Mouse (Mus musculus) splenic B cell, adult 2 months (primary cell): Measurements from ENCODE around the gene Krtap13.
"Not testable (repeated sequence)": the region's sequence is repeated elsewhere in the genome, so short reads cannot be mapped to it uniquely, and the experiment has no call there.

Source experiments
- DNase-seq: peaks from one replicate; pipeline ENCODE4 v3.0.0-alpha.2; 2011; ENCODE audit warnings: low read depth, low spot score
- H3K27me3 ChIP-seq: 2 replicates; pipeline ENCODE4 v1.6.1; 2012; ENCODE audit warnings: mild to moderate bottlenecking, low read length, moderate library complexity, mixed read lengths; ENCODE audit not compliant: control insufficient read depth, poor library complexity, insufficient read depth, severe bottlenecking
- H3K36me3 ChIP-seq: 2 replicates; pipeline ENCODE4 v1.6.1; 2012; ENCODE audit warnings: mild to moderate bottlenecking, low read length, moderate library complexity, mixed read lengths; ENCODE audit not compliant: control insufficient read depth, poor library complexity, insufficient read depth, severe bottlenecking

The Krtap13 gene

DNA sequence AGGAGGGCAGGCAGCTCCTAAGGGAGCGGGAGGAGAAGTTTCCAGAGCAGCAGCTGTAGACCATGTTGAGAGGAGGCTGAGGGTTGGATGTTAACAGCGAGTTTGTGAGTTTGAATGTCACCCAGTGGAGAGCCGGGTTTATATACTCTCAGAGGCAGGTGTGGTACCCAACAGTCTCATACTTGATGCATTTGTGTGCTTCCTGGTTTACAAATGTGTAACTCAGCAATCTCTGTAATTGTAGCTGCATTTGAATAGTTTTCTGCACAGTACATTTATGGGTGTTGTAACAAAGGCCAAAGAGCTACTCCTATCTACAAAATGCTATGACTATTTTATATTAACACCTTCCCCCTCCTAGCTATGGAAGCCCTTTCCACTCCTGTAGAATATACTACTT is at the start of gene Krtap13:
TSS of gene Krtap13 (minus strand) at position 101 of the 400 bp plus-strand sequence.
- H3K27me3 ChIP-seq, H3K36me3 ChIP-seq, DNase-seq: not testable (repeated sequence)

DNA sequence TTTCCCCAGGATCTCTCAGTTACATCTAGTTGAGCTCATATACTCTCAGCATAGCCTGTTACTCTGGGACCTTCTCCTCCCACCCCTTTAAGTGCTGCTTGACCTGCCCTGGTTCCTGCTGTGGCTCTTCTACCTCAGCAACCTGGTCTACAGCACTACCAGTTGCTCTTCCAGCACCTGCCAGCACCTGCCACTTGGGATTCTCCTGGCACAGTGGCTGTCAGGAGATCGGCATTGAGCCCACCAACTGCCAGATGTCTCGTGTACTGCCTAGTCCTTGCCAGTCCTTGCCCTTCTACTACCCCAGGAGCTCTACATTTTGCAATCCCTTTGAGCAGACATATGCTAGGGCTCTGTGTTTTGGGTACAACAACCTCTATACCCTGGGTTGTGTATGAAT is 35.4 kb upstream of the Krtap13 start:
- Histone ChIP-seq H3K36me3 (no peaks in the 10 kb centered on the region), H3K27me3 (no peaks in the 10 kb centered on the region)
- DNase-seq = no peak

DNA sequence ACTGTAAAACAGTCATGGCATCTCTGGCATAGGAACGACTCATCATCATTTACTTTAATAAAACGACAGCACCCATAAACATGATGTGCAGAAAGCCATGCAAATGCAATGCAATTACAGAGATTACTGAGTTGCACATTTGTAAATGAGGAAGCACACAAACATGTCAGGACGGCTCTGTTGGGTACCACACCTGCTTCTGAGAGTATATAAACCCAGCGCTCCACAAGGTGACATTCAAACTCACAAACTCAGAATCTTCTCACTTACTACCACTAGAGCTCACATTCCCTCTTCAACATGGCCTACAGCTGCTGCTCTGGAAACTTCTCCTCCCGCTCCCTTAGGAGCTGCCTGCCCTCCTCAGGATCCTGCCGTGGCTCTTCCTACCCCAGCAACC is 26.2 kb upstream of the Krtap13 start, which contains the start of gene Gm5965:
TSS of gene Gm5965 (plus strand) at position 301 of the 400 bp plus-strand sequence.
- Histone ChIP-seq H3K27me3 (no peaks in the 10 kb centered on the region), H3K36me3 (no peaks in the 10 kb centered on the region)
- DNase-seq = no peak

DNA sequence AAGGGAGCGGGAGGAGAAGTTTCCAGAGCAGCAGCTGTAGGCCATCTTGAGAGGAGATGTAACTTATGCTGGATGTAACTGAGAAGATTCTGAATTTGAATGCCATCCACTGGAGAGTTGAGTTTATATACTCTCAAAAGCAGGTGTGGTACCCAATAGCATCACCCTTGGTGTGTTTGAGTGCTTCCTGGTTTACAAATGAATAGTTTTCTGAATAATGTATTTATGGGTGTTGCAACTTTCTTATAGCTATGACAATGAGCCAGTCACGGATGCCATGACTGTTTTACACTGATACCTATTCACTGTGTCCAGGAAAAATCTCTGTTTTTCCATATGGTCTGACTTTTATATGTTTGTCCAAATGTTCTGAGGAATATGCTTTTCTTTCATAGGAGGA is 22.7 kb upstream of the Krtap13 start, which contains the start of gene 2310057N15Rik:
TSS of gene 2310057N15Rik (minus strand) at position 101 of the 400 bp plus-strand sequence.
- H3K27me3 ChIP-seq = no peaks in the 10 kb centered on the region
- H3K36me3 ChIP-seq = no peaks in the 10 kb centered on the region
- no peak for DNase-seq

DNA sequence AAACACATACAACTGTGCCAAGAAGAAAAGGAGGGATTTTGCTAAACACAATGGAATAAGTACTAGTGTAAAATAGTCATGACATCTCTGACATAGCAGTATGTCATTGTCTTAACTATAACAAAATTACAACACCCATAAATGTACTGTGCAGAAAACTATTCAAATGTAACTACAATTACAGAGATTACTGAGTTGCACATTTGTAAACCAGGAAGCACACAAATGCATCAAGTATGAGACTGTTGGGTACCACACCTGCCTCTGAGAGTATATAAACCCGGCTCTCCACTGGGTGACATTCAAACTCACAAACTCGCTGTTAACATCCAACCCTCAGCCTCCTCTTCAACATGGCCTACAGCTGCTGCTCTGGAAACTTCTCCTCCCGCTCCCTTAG is 7.1 kb upstream of the Krtap13 start, which contains the start of gene 2310034C09Rik:
TSS of gene 2310034C09Rik (plus strand) at position 301 of the 400 bp plus-strand sequence.
- not testable (repeated sequence) for DNase-seq, H3K27me3 ChIP-seq, H3K36me3 ChIP-seq

DNA sequence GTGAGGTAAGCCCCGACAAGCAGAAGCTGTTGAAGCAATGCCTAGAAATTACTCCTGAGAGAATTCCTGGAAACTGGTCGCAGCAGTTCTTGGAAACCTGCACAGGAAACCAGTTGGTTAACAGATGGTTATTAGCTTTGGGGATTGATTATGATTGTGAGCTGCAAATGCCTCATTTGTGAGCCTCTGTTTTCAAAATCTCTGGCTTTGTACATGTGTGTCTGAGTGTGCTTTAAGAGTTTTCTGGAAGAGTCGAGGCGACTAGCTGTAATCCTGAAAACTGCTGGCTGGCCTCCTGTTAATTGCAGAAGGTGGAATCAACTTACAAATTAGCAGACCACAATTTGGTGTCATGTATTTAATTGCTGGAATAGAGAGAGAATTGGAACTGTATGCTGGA is 3.5 kb downstream of the Krtap13 start:
- no peaks in the 10 kb centered on the region for H3K36me3 ChIP-seq
- DNase-seq = no peak
- H3K27me3 ChIP-seq = no peaks in the 10 kb centered on the region

DNA sequence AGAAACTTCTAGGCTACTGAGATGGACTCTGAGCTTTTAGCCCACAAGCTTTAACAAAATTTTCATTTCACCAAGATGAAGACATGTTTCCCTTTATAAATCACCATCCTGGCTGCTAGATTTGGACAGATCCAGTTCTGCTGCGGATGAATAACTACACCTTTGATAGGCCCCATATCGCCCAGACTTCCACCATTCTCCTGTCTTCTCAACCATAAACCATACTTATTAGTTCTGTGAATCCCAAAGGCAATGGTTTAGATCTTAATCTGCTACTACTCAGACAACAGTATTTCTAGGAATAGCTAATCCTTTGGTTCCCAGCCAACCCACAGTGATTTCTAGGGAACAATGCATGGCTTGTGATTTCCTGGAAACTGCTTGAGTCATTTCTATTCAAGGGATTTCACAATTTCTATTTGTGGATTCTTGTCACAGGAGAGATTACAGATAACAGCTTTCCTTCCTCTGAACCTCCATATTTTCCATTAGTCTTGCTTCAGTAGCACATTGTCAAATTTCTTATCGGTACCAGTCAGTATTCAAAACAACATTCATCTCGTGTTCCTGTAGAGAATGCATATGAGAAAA is 6.6 kb downstream of the Krtap13 start:
- no peaks in the 10 kb centered on the region for H3K27me3 ChIP-seq
- H3K36me3 ChIP-seq = no peaks in the 10 kb centered on the region
- no peak for DNase-seq

DNA sequence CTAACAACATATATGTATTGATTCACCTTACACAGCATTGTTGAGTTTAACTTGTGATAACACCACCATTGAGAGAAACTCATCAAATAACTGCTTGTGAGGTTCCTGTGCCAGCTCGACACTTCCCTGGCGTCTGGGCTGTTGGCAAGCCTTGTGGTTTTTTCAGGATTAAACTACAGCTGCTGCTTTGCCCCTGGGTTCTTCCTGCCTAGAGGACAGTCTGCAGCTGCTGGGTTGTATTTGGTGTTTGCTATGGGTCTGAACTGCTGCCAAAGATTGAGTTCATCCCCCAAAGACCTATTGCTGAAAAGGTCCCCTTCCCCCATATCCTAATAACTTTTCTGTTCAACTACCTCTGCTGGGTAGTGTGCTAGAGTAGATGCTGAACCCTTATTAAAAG is 16.0 kb downstream of the Krtap13 start:
- no peak for DNase-seq
- Histone ChIP-seq H3K27me3 (no peaks in the 10 kb centered on the region), H3K36me3 (no peaks in the 10 kb centered on the region)

DNA sequence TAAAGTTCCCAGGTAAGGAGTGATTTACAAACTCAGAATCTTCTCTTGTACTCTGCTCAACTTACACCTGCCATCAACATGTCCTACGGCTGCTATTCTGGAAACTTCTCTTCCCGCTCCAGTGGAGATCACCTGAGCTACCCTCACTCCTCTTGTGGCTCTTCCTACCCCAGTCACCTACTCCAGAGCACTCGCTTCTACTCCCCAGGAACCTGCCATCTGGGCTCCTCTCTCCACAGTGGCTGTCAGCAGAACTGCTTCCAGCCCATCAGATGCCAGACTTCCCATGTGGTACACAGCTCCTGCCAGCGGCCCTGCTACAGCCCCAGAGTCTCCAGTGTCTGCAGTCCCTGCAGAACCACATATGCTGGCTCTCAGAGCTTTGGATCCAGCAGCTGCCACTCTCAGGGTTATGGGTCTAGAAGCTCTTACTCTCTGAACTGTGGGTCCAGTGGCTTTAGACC is 22.6 kb downstream of the Krtap13 start, which contains the start of gene Krtap13-1:
TSS of gene Krtap13-1 (plus strand) at position 51 of the 464 bp plus-strand sequence.
- Histone ChIP-seq H3K36me3 (no peaks in the 10 kb centered on the region), H3K27me3 (no peaks in the 10 kb centered on the region)
- no peak for DNase-seq

DNA sequence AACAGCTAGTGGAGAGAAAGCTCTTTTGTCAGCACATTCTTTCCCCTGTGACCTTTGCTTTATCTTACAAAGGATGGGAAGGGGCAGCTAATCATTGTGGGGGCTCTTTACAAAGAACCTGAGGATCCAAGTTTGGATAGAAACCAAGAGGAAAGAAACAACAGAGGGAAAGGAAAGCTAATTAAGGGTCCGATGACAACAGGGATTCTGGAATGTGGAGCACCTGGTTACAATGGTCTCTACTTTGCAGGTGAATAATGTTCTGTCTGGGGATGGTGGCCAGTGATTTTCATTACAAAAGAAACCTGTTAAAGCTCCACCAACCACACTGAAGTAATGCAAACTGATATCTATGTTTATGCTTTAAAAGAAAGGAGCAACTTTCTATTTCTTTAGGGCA is 31.4 kb downstream of the Krtap13 start:
- Histone ChIP-seq H3K36me3 (no peaks in the 10 kb centered on the region), H3K27me3 (no peaks in the 10 kb centered on the region)
- DNase-seq = no peak

DNA sequence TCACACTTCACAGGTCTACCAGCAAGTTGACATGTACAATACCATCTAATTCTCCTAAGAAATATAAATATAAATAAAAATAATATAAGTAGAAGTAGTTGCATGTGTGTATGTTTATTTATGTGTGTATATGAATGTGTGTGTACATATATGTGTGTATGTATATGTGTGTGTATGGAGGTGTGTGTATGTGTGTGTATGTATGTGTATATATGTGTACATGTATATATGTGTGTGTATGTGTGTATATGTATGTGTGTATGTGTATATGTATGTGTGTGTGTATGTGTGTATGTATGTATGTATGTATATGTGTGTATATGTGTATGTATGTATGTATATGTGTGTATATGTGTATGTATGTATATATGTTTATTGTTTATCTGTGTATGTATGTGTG is 34.9 kb downstream of the Krtap13 start:
- H3K36me3 ChIP-seq = no peaks in the 10 kb centered on the region
- H3K27me3 ChIP-seq = no peaks in the 10 kb centered on the region
- no peak for DNase-seq

DNA sequence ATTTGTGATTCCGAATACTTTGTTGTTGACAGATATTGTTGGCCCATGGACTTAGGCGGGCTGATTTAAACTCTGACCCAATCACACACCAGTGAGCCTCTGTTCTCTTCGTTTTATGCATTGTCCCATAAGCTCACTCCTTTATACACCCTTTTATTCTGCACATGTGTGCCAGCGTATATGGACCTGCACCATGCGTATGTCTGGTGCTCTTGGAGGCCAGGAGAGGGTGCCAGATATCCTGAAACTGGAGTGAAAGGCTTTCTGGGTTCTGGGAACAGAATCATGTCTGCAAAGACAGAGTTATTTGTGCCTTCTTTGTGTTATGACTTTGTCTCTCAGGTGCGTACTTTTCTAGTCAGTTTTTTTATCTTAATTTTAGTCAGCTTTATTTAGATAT is 40.2 kb downstream of the Krtap13 start:
- DNase-seq = no peak
- H3K27me3 ChIP-seq = no peaks in the 10 kb centered on the region
- no peaks in the 10 kb centered on the region for H3K36me3 ChIP-seq

DNA sequence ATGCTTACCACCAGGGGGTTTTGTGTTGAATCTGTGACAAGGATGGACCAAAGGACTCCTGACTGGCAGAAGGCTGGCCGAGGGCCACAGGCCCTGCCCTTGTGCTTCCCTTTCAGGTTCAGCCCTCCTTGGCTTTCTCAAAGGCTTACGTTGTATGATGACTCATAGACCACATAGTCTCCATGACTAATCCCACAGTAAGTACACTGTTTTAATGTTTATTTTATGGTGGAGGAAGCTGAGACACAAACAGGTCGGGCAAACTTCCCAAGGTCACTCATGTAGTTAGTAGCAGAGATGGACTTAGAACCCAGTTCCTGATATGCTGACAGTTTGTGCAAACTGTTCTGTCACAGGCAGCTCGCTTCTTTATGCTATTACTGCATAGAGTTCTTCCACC is 40.7 kb downstream of the Krtap13 start:
- Histone ChIP-seq H3K27me3 (no peaks in the 10 kb centered on the region), H3K36me3 (no peaks in the 10 kb centered on the region)
- no peak for DNase-seq

DNA sequence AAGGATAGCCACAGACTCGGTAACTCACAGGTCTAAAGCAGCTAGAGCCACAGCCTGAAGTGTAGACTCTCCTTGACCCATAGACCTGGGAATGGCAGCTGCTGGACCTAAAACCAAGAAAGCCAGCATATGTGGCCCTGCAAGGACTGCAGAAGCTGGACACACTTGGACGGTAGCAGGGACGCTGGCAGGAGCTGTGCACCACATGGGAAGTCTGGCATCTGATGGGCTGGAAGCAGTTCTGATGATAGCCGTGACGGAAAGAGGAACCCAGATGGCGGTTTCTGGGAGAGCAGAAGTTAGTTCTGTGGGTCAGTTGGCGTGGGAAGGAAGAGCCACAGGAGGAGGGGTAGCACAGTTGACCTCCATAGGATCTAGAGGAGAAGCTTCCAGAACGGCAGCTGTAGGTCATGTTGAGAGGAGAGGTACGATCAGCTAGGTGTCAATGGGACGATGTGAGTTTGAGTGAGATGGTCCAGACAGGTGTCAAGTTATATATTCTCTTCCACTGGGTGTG is 43.9 kb downstream of the Krtap13 start, which contains the start of gene 2310061N02Rik:
TSS of gene 2310061N02Rik (minus strand) at position 467 of the 517 bp plus-strand sequence.
- no peaks in the 10 kb centered on the region for H3K36me3 ChIP-seq
- DNase-seq = no peak
- H3K27me3 ChIP-seq = no peaks in the 10 kb centered on the region

DNA sequence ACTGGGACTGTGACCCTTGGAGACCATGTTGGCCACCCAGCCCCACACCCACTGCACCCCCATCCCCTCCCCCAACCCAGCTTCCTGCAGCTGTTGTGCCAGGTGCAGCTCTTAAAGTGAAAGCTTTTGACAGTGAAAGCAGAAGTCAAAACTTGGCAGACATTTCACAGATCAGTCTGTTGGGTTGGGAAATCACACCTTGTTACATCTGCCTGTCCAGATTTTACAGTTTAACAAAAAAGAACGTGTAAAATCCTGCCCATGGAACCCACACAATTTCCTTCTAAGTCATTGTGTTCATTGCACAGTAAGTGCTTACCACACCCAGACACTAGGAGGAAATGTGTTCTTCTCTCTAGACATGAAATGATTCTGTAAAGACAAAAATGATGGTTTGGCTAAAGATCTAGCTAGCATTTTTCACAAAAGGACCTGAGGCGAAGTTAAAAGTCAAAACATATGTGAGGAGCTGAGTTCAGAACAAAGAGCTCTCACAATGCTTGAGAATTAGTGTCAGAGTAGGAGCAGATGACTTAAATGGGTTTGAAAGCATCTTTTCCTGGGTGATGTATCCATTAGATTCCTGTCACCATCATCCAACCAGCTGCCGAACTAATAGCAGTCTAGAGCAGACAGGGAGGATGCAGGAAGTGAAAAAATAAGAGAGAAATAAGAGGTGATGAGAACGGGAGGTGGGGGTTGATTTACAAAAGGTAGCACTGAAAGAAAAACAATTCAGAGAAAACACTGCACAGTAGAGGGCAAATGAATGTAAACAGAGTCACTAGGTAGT is 50.2 kb downstream of the Krtap13 start:
- Histone ChIP-seq H3K36me3 (no peaks in the 10 kb centered on the region), H3K27me3 (no peaks in the 10 kb centered on the region)
- DNase-seq = peak; percentile 48
